Mouse (Mus musculus): ENCODE data around the gene Rmi1.
"Not testable (repeated sequence)": the region's sequence is repeated elsewhere in the genome, so short reads cannot be mapped to it uniquely, and the experiment has no call there.

The Rmi1 gene

DNA sequence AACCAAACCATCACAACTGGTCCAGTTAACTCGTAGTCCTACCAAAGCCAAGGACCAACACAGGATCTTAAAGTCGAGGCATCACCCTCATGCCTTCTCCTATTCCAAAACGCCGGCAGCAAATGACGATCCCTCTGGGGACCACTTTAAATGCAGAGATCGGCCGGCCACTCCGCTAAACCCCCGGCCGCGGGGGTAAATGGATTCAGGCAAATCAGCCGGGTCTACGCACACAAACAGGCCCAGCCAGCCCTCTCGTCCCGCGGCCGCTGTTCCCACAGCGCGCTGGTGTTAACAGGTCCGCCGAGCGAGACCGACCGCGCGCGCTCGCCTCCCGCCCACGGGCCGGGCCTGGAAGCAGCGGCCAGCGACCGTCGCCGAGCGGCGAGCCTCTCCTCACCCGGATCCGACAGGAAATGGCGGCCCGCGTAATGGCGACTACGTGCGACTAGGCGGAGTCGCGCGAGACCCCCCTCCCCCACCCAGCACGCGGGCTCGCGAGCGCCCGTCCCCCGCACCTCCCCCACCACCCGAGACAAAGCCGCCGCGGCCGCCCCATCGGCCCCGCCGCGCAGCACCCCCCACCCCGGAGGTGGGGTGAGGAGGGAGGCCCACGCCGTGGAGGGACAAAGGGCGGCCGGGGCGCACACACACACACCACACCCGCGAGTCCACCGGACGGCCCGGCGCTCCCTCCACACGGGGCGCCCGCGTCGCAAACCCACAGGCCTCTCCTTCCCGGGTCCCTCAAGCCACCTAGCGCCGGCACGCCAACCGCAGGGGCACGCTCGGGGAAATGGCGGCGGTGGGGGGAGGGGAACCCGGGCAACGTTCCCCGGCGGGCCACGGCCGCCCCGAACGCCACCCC is 679 bp upstream of the Rmi1 start:
- peak; percentile 47 for DNase-seq (ENCODE audit: low spot score)

DNA sequence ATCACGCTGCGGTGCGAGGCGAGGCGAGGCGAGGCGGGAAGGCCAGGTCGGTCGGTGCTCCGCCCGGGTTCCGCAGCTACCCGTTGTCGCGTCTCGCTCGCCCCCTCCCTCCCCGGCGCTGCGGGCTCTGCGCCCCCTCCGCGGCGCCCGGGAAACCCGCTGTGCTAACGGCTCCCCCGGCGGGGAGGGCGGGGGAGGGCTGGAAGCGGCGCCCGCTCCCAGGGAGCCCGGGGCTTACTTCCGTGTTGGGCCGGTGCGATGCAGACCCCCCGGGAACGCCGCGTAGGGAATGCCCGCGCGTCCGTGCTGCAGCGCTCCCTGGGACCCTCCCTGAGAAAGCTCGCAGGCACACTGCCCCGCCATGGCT is 679 bp downstream of the Rmi1 start:
- DNase-seq (ENCODE audit: low spot score), result no peak

- DNase-seq (ENCODE audit: low spot score), result not testable (repeated sequence)
Measured at GRCm38 (mm10) chr13:58403243-58403642, 1.2 kb downstream of the Rmi1 start, which contains the start of gene Hnrnpk. Hnrnpk (minus strand) TSS chr13:58403343.

DNA sequence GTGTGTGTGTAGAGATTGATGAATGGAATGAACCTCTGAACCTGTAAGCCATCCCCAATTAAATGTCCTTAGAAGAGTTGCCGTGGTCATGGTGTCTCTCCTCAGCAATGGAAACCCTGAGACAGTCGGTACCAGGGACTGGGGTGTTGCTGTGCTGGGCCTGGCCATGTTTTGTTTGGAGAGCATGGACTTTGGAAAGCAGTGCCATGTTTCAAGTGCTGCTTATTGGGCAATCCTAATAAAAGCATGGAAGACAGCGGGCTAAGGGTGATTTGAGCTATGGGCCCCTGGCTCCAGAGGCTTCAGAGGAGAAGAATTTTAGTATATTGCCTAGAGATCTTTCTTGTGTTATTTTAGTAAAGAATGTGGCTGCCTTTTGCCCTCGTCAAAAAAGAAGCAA is 9.0 kb downstream of the Rmi1 start:
- DNase-seq (ENCODE audit: low spot score), result no peak

DNA sequence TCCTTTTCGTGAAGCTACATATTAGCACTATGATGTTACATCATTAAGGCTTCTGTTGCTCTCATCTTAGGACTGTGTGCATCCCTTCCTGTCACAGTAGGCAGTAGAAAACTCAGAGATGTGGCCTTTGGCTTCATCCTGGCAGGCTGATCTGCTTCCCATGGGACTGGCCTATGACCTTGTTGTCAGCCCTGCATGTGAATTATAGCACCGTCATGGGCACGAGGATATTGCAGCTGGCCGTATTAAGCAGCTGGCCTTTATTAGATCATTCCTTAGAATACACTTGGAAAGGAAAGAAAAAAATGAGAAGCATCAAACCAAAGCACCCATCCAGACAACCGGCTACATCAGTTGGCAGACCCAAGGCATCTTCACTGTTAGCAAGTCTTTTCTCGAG is 13.3 kb downstream of the Rmi1 start:
- no peak for DNase-seq (ENCODE audit: low spot score)

GRCm38 (mm10) chr13:58415838-58416237 is 13.8 kb downstream of the Rmi1 start:
- no peak for DNase-seq (ENCODE audit: low spot score)

GRCm38 (mm10) chr13:58418656-58419055 is 16.6 kb downstream of the Rmi1 start:
- DNase-seq (ENCODE audit: low spot score), result no peak

DNA sequence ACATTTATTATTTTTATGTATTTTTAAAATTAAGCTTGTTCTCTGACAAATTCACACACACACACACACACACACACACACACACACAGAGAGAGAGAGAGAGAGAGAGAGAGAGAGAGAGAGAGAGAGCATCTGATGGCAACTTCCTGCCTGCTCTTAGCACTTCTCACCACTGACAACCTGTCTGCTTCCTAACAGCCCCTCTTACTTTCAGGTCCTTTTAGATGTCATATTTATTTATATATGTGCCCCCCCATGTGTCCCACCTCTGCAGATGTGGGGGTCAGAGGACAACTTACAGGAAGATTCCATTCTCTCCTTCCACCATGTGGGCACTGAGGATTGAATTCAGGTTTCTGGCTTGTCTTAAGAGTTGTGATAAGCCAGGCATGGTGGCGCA is 17.2 kb downstream of the Rmi1 start:
- DNase-seq (ENCODE audit: low spot score), result no peak

DNA sequence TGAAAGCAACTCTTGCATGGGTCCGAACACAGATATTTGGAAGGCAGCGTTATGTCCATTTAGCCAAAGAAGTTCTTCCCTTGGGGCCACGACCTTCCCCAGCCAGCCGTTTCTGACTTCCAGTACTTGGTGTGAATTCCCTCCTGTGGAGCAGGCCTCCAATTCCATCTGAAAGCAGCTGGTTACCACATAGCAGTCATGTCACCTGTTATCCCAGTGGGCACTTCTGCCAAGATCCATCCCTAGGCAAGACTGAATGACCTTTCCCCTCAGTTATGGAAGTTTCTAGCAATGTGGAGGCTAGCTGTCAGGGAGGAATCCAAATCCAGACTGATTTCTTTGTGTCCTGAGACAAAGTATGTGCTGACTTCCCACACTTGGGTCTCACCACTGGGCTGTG is 19.0 kb downstream of the Rmi1 start:
- no peak for DNase-seq (ENCODE audit: low spot score)

DNA sequence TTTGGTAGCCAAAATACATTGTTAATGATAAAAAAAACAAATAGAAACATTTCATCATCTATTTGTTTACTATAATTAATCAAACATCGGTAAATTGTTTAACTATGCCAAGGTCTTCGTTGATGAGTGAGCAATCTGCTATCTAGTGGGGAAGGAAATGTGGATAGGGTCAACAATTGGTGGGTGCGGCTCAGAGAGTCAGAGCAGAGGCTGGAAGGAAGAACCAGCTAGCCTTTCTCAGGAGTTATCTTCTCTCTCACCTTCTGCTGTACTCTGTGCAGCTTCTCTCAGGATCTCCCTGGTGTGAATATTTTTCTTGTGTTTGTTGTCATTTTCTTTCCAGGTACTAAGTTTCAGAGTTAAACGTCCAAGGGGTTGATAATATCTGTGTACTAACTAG is 20.2 kb downstream of the Rmi1 start:
- no peak for DNase-seq (ENCODE audit: low spot score)

DNA sequence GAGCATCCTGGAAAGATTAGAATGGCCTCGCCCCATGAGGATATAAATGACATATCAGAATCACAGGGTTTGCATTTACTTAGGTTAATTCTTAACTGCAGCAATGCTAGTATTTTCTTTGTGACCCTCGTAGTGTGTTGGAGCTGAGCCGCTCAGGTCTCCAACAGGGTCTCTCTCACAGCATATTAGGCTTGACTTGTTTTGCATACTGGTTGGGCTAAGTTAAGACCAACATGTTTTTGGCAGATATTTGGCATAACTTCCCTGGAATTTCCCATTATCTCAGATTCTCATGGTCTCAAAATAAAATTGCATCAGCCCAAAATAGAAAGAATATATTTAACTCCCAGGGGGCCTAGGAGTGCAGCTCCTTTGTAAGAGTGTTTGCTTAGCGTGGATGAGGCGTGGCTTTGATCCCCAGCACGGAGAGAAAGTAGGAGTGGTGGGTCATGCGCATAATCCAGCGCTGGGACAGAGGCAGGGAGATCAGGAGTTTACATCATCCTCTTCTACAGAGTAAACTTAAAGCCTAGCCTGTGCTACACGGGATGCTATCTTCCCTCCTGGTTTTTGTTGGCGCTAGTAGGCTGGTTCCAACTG is 21.1 kb downstream of the Rmi1 start:
- no peak for DNase-seq (ENCODE audit: low spot score)

DNA sequence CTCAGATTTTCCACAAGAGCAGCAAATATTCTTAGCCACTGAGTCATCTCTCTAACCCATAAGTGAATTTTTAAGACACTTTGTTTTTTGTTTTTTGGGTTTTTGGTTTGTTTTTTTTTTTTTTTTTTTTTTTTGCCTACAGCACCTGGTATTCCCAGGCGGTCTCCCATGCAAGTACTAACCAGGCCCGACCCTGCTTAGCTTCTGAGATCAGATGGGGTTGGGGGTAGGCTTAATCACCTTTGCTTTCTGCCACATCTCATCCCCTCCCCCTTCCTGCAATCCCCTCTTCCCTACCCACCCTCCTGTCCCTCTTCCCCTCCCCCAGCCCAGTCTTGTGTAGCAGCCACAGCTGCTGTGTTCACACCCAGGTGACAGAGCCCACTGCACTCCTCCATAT is 37.7 kb downstream of the Rmi1 start:
- DNase-seq (ENCODE audit: low spot score), result no peak

GRCm38 (mm10) chr13:58443326-58443725 is 41.3 kb downstream of the Rmi1 start:
- DNase-seq (ENCODE audit: low spot score), result no peak

DNA sequence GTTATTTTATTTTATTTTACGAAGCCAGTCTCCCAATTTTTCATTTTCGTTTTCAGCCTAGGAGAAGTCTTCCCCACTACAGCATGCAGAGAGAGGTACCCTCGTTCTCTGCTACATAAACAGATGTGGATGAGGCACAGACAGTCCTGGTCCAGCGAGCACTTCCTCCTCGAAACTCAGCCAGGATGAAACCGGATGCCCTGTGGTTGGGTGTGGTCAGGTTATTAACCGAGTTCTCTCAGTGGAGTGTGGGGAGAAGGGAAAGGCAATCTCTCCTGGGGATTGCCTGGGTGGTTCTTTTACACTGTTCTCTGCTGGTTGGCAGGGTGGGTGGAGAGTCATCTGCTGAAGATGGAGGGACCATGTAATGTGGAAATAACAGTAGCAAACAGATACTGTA is 41.7 kb downstream of the Rmi1 start:
- DNase-seq (ENCODE audit: low spot score), result no peak

DNA sequence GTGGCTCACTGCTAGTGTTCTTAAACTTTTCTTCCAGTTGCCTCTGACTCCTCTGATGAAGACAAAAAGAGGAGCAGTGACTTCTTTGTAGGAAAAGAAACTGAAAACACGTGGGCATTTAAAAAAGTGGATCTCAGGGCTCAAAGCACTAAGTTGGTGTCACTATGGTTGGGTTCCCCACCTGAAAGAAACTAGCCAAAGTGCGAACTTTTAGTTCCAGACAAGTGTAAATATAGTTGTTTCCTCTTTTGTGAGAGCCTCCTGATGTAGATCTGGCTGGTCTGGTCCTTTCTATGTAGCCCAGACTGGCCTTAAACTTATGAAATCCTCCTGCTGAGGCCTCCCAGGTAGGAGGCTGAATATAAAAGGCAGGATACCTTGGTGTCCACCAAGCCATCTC is 44.5 kb downstream of the Rmi1 start:
- DNase-seq (ENCODE audit: low spot score), result no peak

DNA sequence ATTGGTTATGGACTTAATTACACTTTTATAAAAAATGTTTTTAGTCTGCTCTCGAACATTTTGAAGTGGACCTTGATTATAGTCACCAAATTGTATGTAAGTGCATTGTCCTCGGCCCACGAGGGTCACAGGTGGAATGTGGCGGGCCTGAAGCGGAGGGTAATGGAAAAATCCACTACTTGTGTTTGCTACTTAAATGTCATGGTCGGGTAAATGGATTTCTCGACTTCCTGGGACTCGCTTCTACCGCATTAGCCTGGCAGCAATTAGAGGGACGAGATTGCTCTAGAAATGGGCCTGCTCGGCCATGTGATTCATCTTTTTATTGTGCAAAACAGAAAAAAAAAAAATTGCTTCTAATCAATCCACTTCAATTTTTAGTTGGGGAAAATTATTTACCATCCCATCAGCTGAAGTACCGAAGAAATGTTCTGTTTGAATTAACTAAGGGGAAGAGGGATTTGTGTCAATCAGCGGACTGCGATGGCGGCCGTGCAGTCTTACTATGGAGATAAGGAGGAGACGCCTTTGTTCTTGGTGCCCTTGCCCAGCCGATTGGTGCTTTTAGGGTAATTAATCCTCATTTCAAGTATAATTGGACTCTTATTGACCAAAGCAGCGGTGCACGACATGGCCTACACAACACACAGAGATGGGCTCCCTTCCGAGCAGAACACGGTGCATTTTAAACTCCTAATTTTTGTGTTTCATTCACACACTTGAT is 48.6 kb downstream of the Rmi1 start:
- no peak for DNase-seq (ENCODE audit: low spot score)

- no peak for DNase-seq (ENCODE audit: low spot score)
Measured at GRCm38 (mm10) chr13:58452246-58452645, 50.2 kb downstream of the Rmi1 start.

DNA sequence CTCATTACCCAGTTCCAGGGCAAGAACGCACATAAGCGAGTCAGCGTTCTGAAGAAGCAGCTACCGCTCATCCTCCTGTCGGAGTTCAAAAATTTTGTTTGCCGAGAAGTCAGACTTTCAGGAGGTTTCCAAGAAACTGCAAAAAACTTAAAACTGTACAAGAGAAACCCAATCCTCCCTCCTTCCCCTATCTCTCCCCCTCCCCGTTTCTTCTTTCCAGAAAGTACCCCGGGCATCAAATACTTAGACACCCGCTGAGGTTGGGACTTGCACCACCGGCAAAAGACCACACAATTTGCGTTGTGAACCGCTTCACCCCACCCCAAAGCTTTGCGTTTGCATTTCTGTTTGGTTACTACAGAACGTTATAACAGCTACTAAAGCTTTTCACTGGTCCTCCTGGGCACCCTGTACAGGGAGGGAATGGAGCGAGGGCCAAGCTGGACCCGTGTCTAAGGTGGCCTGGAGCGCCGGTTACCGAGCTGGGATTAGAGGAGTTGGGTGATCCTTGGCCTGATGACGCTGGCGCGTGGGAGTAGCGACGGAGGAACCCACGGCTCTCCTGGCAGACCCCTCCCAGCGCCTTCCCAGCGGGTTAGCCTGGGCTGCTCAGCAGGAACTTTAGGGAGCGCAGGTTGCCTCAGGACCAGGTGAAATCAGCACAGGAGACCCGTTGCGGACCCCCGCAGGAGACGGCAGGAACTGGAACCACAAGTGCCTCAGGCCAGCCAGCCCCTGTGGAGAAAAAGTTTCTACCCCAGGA is 50.8 kb downstream of the Rmi1 start:
- DNase-seq (ENCODE audit: low spot score), result no peak

DNA sequence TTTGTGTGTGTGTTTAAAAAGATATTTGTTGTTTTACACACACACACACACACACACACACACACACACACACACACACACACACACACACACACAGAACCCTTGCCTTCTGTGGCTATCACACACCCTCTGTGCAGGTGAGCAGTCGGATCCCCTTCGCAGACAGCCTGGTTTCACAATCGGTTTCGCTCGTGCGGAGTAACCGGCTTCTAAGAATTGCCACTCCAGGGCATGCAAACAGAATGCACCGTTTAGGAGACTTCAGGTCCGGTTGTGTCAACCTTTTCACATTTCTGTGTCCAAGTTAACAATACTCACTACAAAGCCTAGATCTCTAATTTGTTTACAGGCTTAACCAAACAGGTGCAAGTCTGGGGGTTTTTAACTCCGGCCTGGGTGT is 51.5 kb downstream of the Rmi1 start:
- no peak for DNase-seq (ENCODE audit: low spot score)

- DNase-seq (ENCODE audit: low spot score), result no peak
Measured at GRCm38 (mm10) chr13:58456547-58456946, 54.5 kb downstream of the Rmi1 start.

DNA sequence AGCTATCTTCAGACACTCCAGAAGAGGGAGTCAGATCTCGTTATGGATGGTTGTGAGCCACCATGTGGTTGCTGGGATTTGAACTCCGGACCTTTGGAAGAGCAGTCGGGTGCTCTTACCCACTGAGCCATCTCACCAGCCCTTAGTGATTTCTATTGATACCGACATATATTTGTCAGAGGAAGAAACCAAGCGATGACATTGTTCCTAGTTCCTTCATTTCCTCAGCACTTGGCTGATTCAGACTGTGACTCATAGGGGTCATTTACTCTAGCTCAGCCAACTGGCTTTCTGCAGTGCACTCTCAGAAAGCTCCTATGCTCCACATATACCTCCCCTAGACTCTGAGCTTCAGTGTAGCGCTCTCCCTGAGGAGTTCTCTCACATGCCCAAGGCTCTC is 56.8 kb downstream of the Rmi1 start:
- not testable (repeated sequence) for DNase-seq (ENCODE audit: low spot score)

Measured in c-Kit-positive CD71-positive TER-119-positive erythroid progenitor cells, embryonic 14.5 days (primary cell).